Mouse (Mus musculus) retina, adult 2 months (tissue): Measurements from ENCODE around the gene Akr1d1.

Experiments used
- DNase-seq: peaks from one replicate; pipeline ENCODE4 v3.0.0-alpha.2; 2012; ENCODE audit warnings: low read depth, low spot score

Gene Akr1d1

GRCm38 (mm10) chr6:37616136-37616535 is 86.2 kb downstream of the Akr1d1 start:
- no peak for DNase-seq

- no peak for DNase-seq
Measured at GRCm38 (mm10) chr6:37617431-37618011, 87.5 kb downstream of the Akr1d1 start.
